Mouse (Mus musculus) layer of hippocampus, adult 8-10 months (tissue): ENCODE results near the gene Uck1. TPM values are rescaled to one million over a fixed set of nuclear protein-coding genes. Genes with fewer than 3 reads are reported as not detected.
"Not testable (repeated sequence)": the region's sequence is repeated elsewhere in the genome, so short reads cannot be mapped to it uniquely, and the experiment has no call there.

ENCODE experiments used
- DNase-seq, 2 experiments: peaks; one replicate each; pipeline ENCODE4 v3.0.0; 2022; ENCODE audit warnings: low spot score in 2 of 2
- total RNA-seq, 4 experiments: library from RNA; stranded (reverse); gene quantifications; 2 replicates each; pipeline ENCODE4 v1.2.4; 2022

Uck1 gene
- 10 to 100 TPM; 48.6 to 60.0 (median 54.5) TPM for total RNA-seq

DNA sequence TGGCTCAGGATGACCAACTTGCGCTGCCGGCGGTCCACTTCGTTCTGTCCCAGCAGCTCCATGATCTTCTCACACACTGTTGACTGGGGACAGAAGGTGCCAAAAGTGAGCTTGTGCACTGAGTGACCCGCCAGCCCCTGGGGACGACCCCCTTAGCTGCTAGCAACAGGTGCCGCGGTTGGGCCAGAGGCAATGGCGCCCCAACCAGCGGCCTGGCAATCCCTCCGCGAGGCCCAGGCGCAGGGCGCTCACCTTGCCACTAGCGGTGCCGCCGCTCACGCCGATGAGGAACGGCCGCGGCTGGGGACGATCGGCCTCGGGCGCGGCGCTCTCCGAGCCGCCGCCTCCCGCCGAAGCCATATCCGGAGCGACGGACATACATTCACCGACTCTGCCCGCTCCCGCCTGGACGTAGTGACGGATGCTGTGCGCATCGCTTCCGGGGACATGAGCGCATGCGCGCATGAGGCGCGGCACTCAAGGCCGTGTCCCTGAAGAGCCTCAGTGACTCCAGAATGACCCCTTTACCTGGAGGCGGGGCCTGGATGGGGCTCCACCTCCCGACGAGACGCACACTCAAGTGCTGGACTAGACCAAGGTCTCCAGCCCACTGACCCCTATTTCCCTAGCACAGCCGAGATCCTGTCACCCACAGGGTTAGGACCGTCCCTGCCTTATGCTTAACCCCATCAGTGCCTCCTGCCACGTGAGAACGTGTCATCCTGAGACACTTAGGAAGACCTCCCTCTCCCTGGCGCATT is at the start of gene Uck1:
TSS of gene Uck1 (minus strand) at position 503 of the 761 bp plus-strand sequence.
- DNase-seq: peak; percentile 86 to 87

DNA sequence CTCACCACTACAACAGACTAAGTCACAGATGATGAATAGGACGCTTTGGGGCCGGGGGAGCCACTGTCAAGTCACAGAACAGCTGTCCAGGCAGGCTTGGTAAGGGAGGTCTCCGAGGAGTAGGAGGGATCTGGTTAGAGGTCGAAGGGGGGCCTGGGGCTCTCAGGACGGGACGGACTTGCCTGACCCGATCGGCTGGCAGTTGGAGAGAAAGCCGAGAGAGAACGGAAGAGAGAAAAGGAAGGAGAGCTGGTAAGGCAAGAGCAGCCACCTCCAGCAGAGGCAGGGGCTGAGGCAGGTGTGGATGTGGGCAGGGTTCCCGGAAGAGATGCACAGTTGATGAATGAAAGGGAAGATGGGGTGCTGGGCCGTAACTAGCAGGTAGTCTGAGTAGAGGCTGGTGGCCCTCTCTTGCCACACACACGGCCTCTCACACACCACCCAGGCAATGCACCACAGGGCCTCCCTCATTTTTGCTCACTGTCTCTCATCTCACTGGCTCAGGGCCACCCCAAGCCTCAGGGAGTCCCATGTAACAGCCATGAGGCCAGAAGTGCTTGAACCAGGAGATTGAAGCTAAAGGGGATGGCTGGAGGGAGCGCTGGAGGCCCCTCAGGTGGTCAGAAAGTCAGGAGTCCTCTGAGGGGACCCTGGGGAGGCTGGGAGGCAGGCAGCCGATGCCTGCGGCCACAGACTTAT is 49.1 kb upstream of the Uck1 start:
- DNase-seq: peak; percentile 21 to 24

DNA sequence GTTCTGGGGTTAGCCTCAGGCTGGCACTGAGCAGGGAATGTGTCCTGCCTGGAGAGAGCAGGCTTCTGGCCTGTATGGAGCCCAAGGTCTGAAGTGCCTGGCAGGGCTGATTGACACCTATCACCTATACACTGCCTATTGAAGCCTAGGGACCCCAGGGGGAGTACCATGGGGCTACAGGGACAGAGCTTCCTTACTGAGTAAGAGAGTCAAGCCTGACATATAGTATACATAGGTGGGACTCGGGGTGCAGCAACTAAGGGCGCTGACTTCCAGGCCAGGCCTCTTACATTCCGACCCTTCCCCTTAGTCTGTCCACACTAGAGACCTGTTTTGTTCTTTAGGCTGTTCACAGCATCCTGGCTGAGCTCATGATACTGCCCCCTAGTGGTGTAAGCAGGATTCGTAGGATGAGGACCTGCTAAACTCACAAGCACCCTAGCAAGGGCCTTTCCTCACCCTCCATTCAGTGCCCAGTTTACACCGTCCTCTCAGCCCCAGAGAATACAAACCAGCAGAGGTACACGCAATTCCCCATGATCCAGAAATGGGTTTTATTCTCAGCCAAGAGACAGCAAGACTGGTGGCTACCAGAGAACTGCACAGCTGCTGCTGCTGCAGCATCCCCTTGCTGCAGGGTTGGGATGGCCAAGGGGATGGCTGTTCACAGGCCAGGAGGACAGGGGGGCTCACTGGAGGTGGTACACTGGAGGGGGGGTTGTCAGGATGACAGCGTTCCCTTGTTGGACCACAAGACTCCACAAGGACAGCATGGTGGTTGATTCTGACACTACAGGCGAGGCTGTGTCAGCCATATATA is 48.2 kb upstream of the Uck1 start:
- DNase-seq: peak; percentile 61 to 79

DNA sequence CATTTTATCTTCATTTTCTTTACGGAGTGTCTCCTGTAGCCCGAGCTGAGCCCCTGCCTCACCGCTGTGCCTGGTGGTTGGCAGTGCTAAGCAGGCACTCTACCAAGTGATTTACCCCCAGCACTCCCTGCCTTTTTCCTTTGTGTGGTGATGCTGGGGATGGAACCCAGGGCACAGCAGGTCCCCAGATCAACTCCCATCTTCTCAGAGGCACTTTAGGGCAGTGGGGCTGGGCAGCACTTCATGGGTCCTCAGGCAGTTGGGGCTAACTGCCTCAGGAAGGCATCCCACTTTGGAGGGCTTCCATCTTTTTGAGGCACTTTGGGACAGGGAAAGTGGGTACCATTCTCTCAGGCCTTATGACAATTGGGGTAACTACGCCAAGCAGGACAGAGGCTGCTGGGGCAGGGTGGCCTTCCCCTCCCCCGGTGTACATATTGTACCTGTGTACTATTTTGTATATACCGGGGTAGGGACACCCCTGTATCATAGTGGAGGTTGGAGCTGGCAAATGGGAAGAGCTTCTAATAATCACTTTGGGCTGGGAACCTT is 47.4 kb upstream of the Uck1 start:
- peak in 1 of 2 experiments; percentile 29 for DNase-seq

DNA sequence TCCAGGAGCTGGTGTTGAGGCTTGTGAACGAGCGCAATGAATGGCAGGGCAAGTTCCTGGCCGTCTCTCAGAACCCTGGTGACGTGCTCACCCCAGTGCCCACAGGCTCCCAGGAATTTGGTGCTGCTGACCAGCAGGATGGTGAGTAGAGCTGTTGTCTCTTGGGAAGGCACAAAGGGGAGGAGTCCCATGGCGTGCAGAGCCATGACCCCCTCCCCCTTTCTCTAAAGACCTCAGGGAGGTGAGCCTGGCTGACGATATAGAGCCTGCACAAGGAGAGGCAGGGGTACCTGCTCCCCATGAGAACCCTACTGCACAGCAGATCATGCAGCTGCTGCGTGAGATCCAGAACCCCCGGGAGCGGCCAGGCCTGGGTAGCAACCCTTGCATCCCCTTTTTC is 46.2 kb upstream of the Uck1 start:
- DNase-seq: no peak

DNA sequence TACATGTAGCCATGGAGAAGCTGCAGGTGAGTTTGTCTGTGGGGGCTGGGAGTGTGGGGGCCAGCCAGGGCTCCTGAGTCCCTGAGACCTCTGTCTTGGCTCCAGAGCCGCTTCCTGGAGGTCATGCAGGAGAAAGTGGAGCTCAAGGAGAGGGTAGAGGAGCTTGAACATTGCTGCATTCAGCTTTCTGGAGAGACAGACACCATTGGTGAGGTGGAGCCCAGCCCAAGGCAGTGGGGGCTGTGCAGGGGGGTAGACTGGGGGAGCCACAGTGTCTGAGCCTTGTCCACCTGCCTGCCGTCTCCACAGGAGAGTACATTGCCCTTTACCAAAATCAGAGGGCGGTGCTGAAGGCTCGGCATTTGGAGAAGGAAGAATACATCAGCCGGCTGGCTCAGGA is 45.7 kb upstream of the Uck1 start:
- no peak for DNase-seq

DNA sequence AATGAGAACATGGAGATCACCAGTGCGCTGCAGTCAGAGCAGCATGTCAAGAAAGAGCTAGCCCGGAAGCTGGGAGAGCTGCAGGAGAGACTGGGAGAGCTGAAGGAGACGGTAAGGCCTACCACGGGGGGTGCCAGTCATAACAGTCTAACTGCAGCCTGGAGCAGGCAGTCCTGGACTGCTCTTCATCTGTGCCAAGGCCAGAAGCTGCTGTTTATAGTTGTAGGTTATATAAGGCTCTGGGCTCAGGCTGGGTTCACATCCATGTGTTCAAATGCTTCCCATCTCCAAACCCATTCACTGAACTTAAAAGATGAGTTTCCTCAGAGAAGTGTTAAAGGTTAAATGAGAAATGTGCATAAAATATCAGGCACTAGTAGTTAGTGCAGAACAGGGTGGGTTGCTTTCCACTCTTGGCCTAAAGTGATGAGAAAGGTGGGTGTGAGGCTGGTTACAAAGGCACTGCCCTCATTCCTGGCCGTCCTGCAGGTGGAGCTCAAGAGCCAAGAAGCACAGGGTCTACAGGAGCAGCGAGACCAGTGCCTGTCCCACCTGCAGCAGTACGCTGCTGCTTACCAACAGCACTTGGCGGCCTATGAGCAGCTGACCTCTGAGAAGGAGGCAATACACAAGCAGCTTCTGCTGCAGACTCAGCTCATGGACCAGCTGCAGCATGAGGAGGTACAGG is 44.3 kb upstream of the Uck1 start:
- peak in 1 of 2 experiments; percentile 62 for DNase-seq

DNA sequence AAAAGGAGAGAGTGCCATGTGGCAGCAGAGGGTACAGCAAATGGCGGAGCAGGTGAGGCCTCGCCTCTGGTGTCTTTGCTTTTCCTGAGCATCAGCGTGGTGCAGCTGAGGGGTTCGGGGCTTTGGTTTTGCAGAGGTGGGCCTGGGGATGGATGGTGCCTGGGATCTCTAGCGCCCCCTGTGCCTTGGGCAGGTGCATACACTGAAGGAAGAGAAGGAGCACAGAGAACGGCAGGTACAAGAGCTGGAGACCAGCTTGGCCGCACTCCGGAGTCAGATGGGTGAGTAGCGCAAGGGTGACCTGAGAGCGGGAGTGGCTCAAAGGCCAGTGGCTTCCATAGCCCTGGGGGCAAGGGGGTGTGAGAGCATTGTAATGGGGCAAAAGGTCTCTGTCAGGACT is 43.0 kb upstream of the Uck1 start:
- DNase-seq: no peak

DNA sequence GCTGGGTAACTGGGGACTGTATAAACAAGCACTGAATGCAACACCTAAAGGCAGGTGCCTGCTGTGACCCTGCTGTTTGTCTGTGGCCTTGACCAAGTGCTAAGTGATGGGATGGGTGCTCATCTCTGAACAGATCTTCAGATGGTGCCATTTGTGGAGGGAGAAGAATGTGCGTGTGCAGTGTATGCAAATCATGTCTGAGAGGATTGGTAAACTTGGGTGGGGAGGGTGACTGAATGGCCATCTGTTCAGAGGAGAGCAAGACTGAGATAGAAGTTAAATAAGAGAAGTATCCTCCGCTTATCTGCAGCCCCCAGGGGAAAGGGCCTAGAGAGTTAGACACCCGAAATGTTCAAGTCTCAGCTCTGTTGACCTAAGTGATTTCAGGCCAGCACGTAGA is 39.5 kb upstream of the Uck1 start:
- peak in 1 of 2 experiments; percentile 26 for DNase-seq

DNA sequence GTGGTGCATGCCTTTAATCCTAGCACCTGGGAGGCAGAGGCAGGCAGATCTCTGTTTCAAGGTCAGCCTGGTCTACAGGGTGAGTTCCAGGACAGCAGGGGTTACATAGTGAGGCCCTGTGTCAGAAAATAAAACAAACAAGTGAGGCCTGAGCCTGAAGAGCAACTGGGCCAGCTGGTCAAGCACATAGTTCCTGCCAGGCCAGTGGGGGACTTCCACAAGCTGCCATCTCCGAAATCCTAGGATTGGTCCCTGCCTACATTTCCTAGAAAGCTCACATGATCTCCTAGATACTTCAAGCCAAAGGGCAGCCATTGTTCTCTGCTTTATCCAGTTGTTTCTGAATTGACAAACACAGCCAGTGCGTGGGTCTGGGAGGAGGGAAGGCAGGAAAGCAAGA is 35.9 kb upstream of the Uck1 start:
- not testable (repeated sequence) for DNase-seq

DNA sequence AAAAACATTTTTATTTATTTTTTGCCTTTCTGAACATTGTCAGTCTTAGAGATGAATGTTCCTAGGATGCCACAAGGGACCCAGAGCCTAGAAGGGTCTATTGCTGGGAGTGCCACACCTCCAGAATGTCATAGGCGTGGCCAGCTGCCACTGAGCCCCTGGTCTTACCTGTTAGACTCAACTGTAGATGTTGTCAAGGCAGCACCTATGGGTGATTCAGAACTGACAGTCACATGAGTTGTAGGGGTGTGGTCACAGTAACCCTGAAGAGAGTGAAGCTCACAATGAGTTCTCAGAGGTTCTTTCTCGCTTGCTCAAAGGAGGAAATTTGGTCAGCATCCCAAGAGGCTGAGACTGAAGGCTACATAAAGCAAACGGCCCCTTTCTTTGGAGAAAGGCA is 35.3 kb upstream of the Uck1 start:
- DNase-seq: no peak

DNA sequence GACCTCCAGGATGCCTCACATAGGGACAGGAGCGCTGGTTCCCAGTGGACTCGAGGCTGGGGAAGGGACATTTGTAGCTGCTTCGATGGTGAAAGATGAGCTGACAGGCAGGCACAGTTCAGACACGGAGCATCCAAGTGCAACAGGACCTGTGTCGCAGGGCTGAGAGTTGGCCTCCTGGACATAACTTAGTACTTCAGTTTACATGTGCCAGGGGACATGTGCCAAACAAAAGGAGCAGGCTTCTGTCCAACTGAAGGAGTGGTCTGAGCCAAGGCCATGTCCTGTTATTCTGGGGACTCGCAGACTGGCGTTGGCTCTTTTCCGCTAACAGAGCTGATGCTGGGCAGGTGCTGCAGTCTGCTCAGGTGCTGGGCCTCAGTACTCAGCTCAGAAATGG is 34.4 kb upstream of the Uck1 start:
- no peak for DNase-seq

DNA sequence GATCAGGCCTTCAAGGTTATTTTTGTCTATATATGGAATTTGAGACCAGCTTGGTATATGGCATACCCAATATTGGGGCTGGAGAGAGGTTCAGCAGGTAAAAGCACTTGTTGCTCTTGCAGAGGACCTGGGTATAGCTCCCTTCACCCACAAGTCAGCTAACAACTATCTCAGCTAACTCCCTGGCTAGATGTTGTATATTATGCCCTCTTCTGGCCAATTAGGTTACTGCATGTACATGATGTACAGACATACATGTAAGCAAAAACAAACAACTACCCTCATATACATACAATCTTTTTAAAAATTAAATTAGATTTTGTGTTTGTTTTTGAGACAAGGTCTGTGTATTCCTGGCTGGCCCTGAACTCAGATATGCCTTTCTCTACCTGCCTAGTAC is 29.6 kb upstream of the Uck1 start:
- no peak for DNase-seq

DNA sequence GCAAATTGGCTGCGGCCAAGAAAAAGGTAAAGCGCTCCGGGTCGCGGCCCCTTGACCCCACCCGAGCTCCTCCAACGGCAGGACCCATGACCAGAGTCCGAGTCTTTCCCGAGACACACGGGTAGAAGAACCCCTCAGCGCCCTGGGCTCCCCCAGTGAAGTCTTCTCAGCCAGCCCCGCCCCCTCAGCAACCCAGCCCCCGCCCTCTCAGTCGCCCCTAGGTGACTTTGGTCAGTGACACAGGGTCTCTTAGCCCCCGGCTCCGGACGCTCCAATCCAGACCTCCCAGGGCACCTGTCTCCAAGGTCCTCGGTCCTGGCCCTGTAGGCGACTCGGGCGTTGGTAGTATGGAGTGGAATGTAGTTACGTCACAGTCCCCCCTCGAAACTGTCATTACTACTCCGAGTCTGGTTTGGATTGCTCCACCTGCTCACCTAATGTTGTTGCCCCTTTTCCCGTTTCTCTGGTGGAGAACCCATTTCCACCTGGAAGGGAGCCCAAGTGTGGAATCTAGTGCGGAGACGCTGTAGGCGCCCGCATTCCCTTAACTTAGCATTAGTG is 28.5 kb upstream of the Uck1 start:
- DNase-seq: peak in 1 of 2 experiments; percentile 38

DNA sequence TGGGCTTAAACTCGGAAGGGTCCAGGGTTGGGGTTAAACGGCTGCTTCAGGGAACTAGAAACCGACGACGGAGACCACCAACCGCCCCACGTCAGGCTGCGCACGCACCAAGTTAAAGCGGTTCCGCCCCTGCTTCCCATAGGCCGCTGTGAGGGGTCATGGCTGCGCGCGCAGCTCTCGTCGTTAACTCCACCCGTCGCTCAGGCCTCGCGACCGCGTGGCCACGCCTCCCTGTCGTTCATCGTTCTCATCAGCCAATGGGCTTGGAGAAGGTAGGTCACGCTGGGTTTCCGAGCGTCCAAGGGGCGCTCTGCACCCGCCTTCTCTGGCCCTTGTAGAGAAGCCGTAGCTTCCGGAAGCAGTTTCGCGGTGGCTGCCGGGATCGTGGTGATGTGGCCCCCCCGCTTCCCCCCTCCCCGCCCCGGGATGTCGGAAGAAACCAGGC is 28.0 kb upstream of the Uck1 start, which contains the start of gene Swi5:
TSS of gene Swi5 (minus strand) at position 153 of the 445 bp plus-strand sequence.
- DNase-seq: peak; percentile 96 to 98

DNA sequence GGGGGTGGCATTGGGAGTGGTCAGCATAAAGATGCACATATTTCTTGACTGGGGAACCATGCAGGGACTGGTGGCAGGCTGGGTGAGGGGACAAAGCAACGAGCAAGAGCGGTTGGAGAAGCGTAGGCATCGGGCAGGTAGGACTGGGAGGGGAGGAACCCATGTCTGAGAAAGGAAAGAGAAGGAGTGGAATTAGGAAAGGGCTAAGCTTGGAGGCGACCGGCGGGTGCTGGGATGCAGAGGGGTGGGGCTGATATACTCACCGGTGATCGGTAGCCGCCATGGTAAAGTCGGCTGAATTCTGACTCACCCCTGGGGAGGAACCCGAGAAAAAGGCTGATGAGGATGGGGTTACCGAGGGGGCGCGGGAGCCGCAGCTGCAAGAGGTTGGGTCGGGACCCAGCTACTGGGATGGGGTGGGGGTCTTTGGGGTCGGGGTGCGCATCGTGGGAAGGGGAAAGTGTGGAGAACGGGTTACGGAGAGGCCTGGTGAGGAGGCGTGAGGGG is 27.4 kb upstream of the Uck1 start, which contains the start of gene Golga2:
TSS of gene Golga2 (plus strand) at position 51 of the 507 bp plus-strand sequence.
- DNase-seq: no peak

DNA sequence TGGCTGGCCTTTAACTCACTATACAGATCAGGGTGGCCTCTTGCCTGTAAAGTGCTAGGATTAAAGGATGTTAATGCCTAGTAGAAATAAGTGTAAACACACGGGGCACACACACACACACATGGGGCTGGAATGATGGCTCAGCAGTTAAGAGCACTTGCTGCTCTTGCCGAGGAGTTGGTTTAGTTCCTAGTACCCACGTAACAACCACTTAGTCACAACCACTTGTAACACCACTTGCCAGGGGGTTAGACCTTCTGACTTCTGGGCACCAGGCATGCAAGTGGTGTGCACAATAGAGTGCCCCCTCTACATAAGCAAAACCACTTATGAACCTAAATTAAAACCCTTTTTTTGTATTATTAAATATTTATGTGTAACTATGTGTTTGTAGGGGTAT is 24.0 kb upstream of the Uck1 start:
- DNase-seq: no peak

DNA sequence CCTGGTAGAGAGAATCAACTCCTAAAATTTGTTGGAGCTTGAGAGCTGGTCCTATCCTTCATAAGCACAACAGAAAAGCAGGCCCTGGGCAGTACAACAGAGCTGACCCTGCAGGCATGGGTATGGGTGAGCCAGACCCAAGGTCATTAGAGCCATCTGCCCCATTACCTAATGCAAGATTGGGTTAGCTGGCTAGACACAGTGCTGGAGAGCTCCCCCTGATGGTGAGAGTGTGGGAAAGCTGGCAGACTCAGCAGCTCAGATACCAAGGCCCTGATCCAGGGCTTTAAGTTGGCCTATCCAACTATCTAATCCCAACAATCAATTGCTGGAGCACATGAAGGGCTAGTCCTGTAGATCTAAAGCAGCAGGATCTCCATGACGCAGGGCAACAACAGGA is 22.8 kb upstream of the Uck1 start:
- peak in 1 of 2 experiments; percentile 34 for DNase-seq

DNA sequence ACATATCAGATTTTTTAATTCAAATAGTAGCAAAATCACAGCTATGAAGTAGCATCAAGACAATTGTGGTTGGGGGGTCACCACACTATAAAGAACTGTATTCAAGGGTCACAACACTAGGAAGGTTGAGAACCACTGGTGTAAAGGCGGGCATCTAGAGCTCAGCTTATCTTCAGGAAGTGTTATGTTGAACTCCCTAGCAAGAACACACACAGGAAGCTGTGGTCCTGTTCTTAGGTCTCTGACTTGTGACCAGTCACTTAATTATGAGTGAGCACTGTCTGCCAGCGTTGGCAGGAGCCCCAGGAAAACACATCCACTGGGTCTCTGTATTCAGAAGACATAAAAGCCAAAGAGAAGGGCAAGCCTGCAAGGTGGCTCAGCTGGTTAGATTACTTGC is 22.3 kb upstream of the Uck1 start:
- DNase-seq: no peak

DNA sequence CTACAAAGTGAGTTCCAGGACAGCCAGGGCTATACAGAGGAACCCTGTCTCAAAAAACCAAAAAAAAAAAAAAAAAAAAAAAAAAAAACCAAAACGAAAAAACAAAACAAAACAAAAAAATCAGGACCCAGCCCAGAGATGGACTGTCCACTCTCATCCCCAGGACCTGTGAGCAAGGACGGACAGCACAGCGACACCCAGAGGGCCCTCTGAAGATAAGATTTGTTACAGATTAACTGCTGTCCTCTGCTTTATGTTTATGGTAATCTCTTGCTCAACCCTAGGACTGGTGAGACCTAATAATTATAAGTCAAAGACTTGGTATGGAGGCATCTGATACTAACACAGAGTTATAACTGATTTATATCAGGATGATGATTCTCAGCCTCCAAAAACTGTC is 15.9 kb upstream of the Uck1 start:
- no peak for DNase-seq
